Mouse (Mus musculus) MEL (cell line): ENCODE measurements at regions not wholly inside any gene's neighbourhood (a gene's known extent, or its start where the extent isn't known, plus 50 kb on each side); places are given as distances from the start of the nearest gene placed in this dataset.

Experiments
- DNase-seq: peaks from one replicate; pipeline ENCODE4 v3.0.0; 2011; ENCODE audit warnings: low read depth, low spot score
- H3K27ac ChIP-seq: 2 replicates; pipeline ENCODE4 v1.5.1; 2012; ENCODE audit warnings: low read depth, mild to moderate bottlenecking, control low read depth, low read length, moderate library complexity; ENCODE audit not compliant: control insufficient read depth
- H3K27me3 ChIP-seq, 2 experiments: fragments of 150-350 bp in 1 of 2; sonication (generic) in 1 of 2; 2 replicates each; pipeline ENCODE4 v1.6.1; 2012; ENCODE audit warnings: low read length in 2 of 2, mild to moderate bottlenecking in 2 of 2, improper control_type of control experiment in 1 of 2, moderate library complexity in 1 of 2; ENCODE audit not compliant: insufficient read depth in 2 of 2, control insufficient read depth in 1 of 2
- H3K36me3 ChIP-seq, 2 experiments: 2 replicates each; pipeline ENCODE4 v1.6.1; 2012 to 2014; ENCODE audit warnings: low read length in 2 of 2, improper control_type of control experiment in 1 of 2, inconsistent platforms in 1 of 2, mild to moderate bottlenecking in 1 of 2; ENCODE audit not compliant: insufficient read depth in 2 of 2, control insufficient read depth in 1 of 2
- H3K4me1 ChIP-seq, 2 experiments: fragments of 150-350 bp in 1 of 2; sonication (generic) in 1 of 2; 2 replicates each; pipeline ENCODE4 v1.6.1; 2012; ENCODE audit warnings: low read length in 2 of 2, improper control_type of control experiment in 1 of 2, mild to moderate bottlenecking in 1 of 2; ENCODE audit not compliant: insufficient read depth in 2 of 2, control insufficient read depth in 1 of 2
- H3K4me3 ChIP-seq, 2 experiments: fragments of 150-350 bp in 1 of 2; sonication (generic) in 1 of 2; 2 replicates each; pipeline ENCODE4 v1.5.1; 2012; ENCODE audit warnings: low read depth in 2 of 2, low read length in 2 of 2, mild to moderate bottlenecking in 2 of 2, moderate library complexity in 2 of 2, control low read depth in 1 of 2, improper control_type of control experiment in 1 of 2; ENCODE audit not compliant: control insufficient read depth in 1 of 2, insufficient read depth in 1 of 2
- H3K79me2 ChIP-seq: 2 replicates; pipeline ENCODE4 v1.6.1; 2012; ENCODE audit warnings: mild to moderate bottlenecking, low read length, moderate library complexity; ENCODE audit not compliant: control insufficient read depth, poor library complexity, insufficient read depth
- H3K9ac ChIP-seq: 2 replicates; pipeline ENCODE4 v1.6.1; 2012; ENCODE audit warnings: low read depth, mild to moderate bottlenecking, control low read depth, low read length, moderate library complexity; ENCODE audit not compliant: control insufficient read depth, poor library complexity, severe bottlenecking
- H3K9me3 ChIP-seq: fragments of 150-350 bp; sonication (generic); replicated peaks from 2 replicates; pipeline ENCODE4 v1.6.1; 2012; ENCODE audit warnings: mild to moderate bottlenecking, low read length, improper control_type of control experiment, moderate library complexity; ENCODE audit not compliant: insufficient read depth
- BHLHE40 ChIP-seq: IDR thresholded peaks from 2 replicates; pipeline ENCODE4 v1.6.1; 2012; ENCODE audit warnings: low read depth, mild to moderate bottlenecking, inconsistent platforms, low read length, improper control_type of control experiment, borderline replicate concordance
- CHD1 ChIP-seq: IDR thresholded peaks from 2 replicates; pipeline ENCODE4 v1.6.1; 2012; ENCODE audit warnings: low read depth, mild to moderate bottlenecking, inconsistent platforms, low read length, improper control_type of control experiment
- CTCF ChIP-seq, 3 experiments: IDR thresholded peaks in 2 of 3; conservative IDR thresholded peaks in 1 of 3; 2 replicates each; pipeline ENCODE4 v1.5.1; 2011 to 2012; ENCODE audit warnings: low read length in 3 of 3, low read depth in 2 of 3, mild to moderate bottlenecking in 2 of 3, improper control_type of control experiment in 1 of 3, inconsistent platforms in 1 of 3, mixed read lengths in 1 of 3, moderate library complexity in 1 of 3; ENCODE audit not compliant: control insufficient read depth in 1 of 3, insufficient read depth in 1 of 3, poor library complexity in 1 of 3, severe bottlenecking in 1 of 3
- E2F4 ChIP-seq: IDR thresholded peaks from 2 replicates; pipeline ENCODE4 v1.6.1; 2011; ENCODE audit warnings: low read depth, low read length, improper control_type of control experiment, borderline replicate concordance
- EP300 ChIP-seq, 2 experiments: IDR thresholded peaks; 2 replicates each; pipeline ENCODE4 v1.6.1; 2011; ENCODE audit warnings: improper control_type of control experiment in 2 of 2, low read length in 2 of 2, low read depth in 1 of 2, mild to moderate bottlenecking in 1 of 2
- GATA1 ChIP-seq: IDR thresholded peaks from 2 replicates; pipeline ENCODE4 v1.6.1; 2011; ENCODE audit warnings: low read depth, low read length, improper control_type of control experiment
- HCFC1 ChIP-seq: IDR thresholded peaks from 2 replicates; pipeline ENCODE4 v1.6.1; 2012; ENCODE audit warnings: low read depth, mild to moderate bottlenecking, inconsistent platforms, low read length, improper control_type of control experiment, moderate library complexity
- JUND ChIP-seq: IDR thresholded peaks from 2 replicates; pipeline ENCODE4 v1.6.1; 2011; ENCODE audit warnings: low read depth, mild to moderate bottlenecking, improper control_type of control experiment, low read length
- KAT2A ChIP-seq: conservative IDR thresholded peaks from 2 replicates; pipeline ENCODE4 v1.6.1; 2012; ENCODE audit warnings: low read depth, low read length, improper control_type of control experiment, inconsistent platforms
- MAX ChIP-seq: IDR thresholded peaks from 2 replicates; pipeline ENCODE4 v1.6.1; 2011; ENCODE audit warnings: low read length, improper control_type of control experiment
- MEF2A ChIP-seq: IDR thresholded peaks from 2 replicates; pipeline ENCODE4 v1.6.1; 2014; ENCODE audit warnings: low read depth, mild to moderate bottlenecking, inconsistent platforms, low read length, improper control_type of control experiment; ENCODE audit not compliant: poor library complexity, insufficient replicate concordance, severe bottlenecking; ENCODE audit errors: extremely low read depth
- MXI1 ChIP-seq: IDR thresholded peaks from 2 replicates; pipeline ENCODE4 v1.6.1; 2011; ENCODE audit warnings: mild to moderate bottlenecking, low read depth, low read length, improper control_type of control experiment
- MYC ChIP-seq: IDR thresholded peaks from 2 replicates; pipeline ENCODE4 v1.6.1; 2011; ENCODE audit warnings: low read depth, mild to moderate bottlenecking, low read length, improper control_type of control experiment, moderate library complexity
- NELFE ChIP-seq: IDR thresholded peaks from 2 replicates; pipeline ENCODE4 v1.6.1; 2011; ENCODE audit warnings: low read depth, low read length, improper control_type of control experiment
- NRF1 ChIP-seq: IDR thresholded peaks from 2 replicates; pipeline ENCODE4 v1.6.1; 2014; ENCODE audit warnings: low read depth, mild to moderate bottlenecking, inconsistent platforms, low read length, improper control_type of control experiment, moderate library complexity; ENCODE audit not compliant: poor library complexity, insufficient read depth, severe bottlenecking
- POLR2A ChIP-seq, 2 experiments: IDR thresholded peaks; 2 replicates each; pipeline ENCODE4 v1.6.1; 2011 to 2012; ENCODE audit warnings: low read length in 2 of 2, mild to moderate bottlenecking in 2 of 2, control low read depth in 1 of 2, improper control_type of control experiment in 1 of 2, low read depth in 1 of 2, moderate library complexity in 1 of 2; ENCODE audit not compliant: control insufficient read depth in 1 of 2, insufficient read depth in 1 of 2, poor library complexity in 1 of 2
- POLR2AphosphoS2 ChIP-seq: IDR thresholded peaks from 2 replicates; pipeline ENCODE4 v1.6.1; 2011; ENCODE audit warnings: low read length, improper control_type of control experiment
- POLR2AphosphoS5 ChIP-seq: IDR thresholded peaks from 2 replicates; pipeline ENCODE4 v1.6.1; 2012; ENCODE audit warnings: low read depth, borderline replicate concordance, mild to moderate bottlenecking, inconsistent platforms, low read length, moderate library complexity, mixed read lengths
- TAL1 ChIP-seq: IDR thresholded peaks from 2 replicates; pipeline ENCODE4 v1.6.1; 2012; ENCODE audit warnings: mild to moderate bottlenecking, inconsistent platforms, low read length, moderate library complexity, mixed read lengths
- TBP ChIP-seq: IDR thresholded peaks from 2 replicates; pipeline ENCODE4 v1.8.0; 2011; ENCODE audit warnings: low read depth, low read length, improper control_type of control experiment
- TCF12 ChIP-seq: IDR thresholded peaks from 2 replicates; pipeline ENCODE4 v1.6.1; 2014; ENCODE audit warnings: low read depth, mild to moderate bottlenecking, inconsistent platforms, low read length, improper control_type of control experiment, moderate library complexity
- UBTF ChIP-seq: IDR thresholded peaks from 2 replicates; pipeline ENCODE4 v1.6.1; 2012; ENCODE audit warnings: low read depth, mild to moderate bottlenecking, inconsistent platforms, low read length, improper control_type of control experiment, moderate library complexity, borderline replicate concordance; ENCODE audit not compliant: insufficient read depth
- USF1 ChIP-seq: IDR thresholded peaks from 2 replicates; pipeline ENCODE4 v1.6.1; 2014; ENCODE audit warnings: low read depth, mild to moderate bottlenecking, inconsistent platforms, low read length, improper control_type of control experiment, moderate library complexity
- ZC3H11A ChIP-seq: IDR thresholded peaks from 2 replicates; pipeline ENCODE4 v1.6.1; 2012; ENCODE audit warnings: low read depth, mild to moderate bottlenecking, inconsistent platforms, low read length, improper control_type of control experiment
- ZMIZ1 ChIP-seq: IDR thresholded peaks from 2 replicates; pipeline ENCODE4 v1.6.1; 2012; ENCODE audit warnings: low read depth, mild to moderate bottlenecking, inconsistent platforms, low read length, improper control_type of control experiment, moderate library complexity
- ZNF384 ChIP-seq: IDR thresholded peaks from 2 replicates; pipeline ENCODE4 v1.6.1; 2012; ENCODE audit warnings: low read depth, mild to moderate bottlenecking, inconsistent platforms, low read length, improper control_type of control experiment

DNA sequence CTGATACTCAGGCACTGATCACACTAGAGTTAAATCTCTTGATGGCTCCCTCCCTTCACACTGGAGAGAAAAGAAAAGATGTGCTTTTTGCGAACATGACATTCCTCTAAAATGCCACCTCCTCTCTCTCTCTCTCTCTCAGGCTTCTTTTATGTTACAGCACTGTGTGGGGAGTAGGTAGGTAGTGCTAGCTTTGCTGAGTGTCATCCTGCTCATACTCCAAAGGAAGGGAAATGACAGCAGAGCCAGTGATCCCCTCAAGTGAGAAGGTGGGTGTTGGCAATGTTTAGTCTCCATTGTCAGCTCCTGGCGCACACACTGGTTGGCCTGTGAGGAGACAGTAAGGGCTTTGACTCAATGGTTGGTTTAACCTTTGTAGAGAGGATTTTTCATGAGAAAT is 84.0 kb upstream of the Shisa6 start:
- Histone ChIP-seq H3K9me3 (no peaks in the 10 kb centered on the region), H3K79me2 (no peaks in the 10 kb centered on the region), H3K36me3 (no peaks in the 10 kb centered on the region), H3K27me3 (no peaks in the 10 kb centered on the region), H3K27ac (no peak overlapping the region), H3K4me1 (no peaks in the 10 kb centered on the region), H3K9ac (no peak overlapping the region), H3K4me3 (no peak overlapping the region)
- no peak for DNase-seq
- TF ChIP-seq HCFC1 (no peak), MEF2A (no peak), GATA1 (no peak), BHLHE40 (no peak), KAT2A (no peak), CTCF (IDR thresholded peaks at IDR 0.05 in 2 of 3, conservative IDR thresholded peaks at IDR 0.05 in 1 of 3; ENCODE audit: control insufficient read depth in 1 of 3, insufficient read depth in 1 of 3, low read depth in 2 of 3, low read length in 3 of 3, poor library complexity in 1 of 3, severe bottlenecking in 1 of 3) (no peak), E2F4 (no peak), USF1 (no peak), CHD1 (no peak), JUND (no peak), MAX (no peak), POLR2A (IDR thresholded peaks at IDR 0.05; ENCODE audit: control insufficient read depth in 1 of 2, insufficient read depth in 1 of 2, low read depth in 1 of 2, low read length in 2 of 2, poor library complexity in 1 of 2) (no peak), EP300 (IDR thresholded peaks at IDR 0.05; ENCODE audit: low read depth in 1 of 2, low read length in 2 of 2) (no peak), NELFE (no peak), UBTF (no peak), TBP (no peak)

DNA sequence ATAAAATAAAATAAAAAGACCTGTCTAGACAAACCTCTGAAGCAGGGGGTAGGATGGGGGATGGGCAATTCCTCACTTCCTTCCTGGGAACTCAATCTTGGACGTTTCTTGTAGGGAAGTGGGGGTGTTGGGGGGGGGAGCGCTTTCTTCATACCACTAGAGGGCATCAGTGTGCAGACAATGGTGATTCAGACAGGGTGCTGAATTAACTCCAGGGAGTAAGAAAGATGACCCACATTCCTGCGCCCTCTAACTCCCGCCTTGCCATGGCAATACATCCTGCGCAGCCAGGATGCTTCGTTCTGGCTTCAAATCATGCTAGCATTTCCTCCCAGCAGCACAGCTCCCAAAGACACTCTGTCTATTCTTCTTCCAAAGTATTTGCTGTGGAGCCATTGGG is 87.4 kb upstream of the Shisa6 start:
- Histone ChIP-seq H3K79me2 (no peaks in the 10 kb centered on the region), H3K9me3 (no peaks in the 10 kb centered on the region), H3K36me3 (no peaks in the 10 kb centered on the region), H3K9ac (no peak overlapping the region), H3K4me3 (no peak overlapping the region), H3K27me3 (no peaks in the 10 kb centered on the region), H3K27ac (no peak overlapping the region), H3K4me1 (no peaks in the 10 kb centered on the region)
- no peak for TF ChIP-seq BHLHE40
- TF ChIP-seq CTCF (IDR thresholded peaks at IDR 0.05 in 2 of 3, conservative IDR thresholded peaks at IDR 0.05 in 1 of 3; ENCODE audit: control insufficient read depth in 1 of 3, insufficient read depth in 1 of 3, low read depth in 2 of 3, low read length in 3 of 3, poor library complexity in 1 of 3, severe bottlenecking in 1 of 3): peak in 2 of 3 experiments; percentile 24 to 26; a peak in 4 of 6 replicates
- peak; percentile 7 for DNase-seq

DNA sequence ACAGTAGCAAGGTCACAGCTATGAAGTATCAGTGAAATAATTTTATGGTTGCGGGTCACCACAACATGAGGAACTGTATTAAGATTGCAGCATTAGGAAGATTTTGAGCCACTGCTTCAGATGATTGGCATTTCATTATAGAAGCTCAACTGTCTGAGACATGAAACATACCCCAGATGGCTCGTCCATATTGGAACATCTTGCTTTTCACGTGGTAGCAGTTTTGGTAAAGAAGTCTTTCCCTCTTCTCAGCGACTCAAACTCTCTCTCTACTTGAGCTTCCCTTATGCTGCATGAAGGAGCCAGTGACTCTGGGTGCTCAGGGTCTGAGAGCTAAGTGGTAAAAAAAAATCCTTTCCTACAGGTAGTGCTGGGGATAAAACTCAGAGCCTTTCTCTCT is 99.7 kb upstream of the Shisa6 start:
- H3K79me2 ChIP-seq: no peaks in the 10 kb centered on the region
- no peaks in the 10 kb centered on the region for H3K36me3 ChIP-seq
- H3K27me3 ChIP-seq: no peaks in the 10 kb centered on the region
- H3K9ac ChIP-seq: no peak overlapping the region
- H3K27ac ChIP-seq: no peak overlapping the region
- H3K4me3 ChIP-seq: no peak overlapping the region
- no peaks in the 10 kb centered on the region for H3K4me1 ChIP-seq
- no peaks in the 10 kb centered on the region for H3K9me3 ChIP-seq
- no peak for DNase-seq
- no peak for TF ChIP-seq ZC3H11A
- TF ChIP-seq CHD1: no peak
- no peak for TF ChIP-seq ZNF384
- no peak for TF ChIP-seq EP300 (IDR thresholded peaks at IDR 0.05; ENCODE audit: low read depth in 1 of 2, low read length in 2 of 2)
- no peak for TF ChIP-seq POLR2AphosphoS2
- TF ChIP-seq TCF12: no peak
- TF ChIP-seq POLR2AphosphoS5: no peak
- TF ChIP-seq TBP: no peak
- TF ChIP-seq POLR2A (IDR thresholded peaks at IDR 0.05; ENCODE audit: control insufficient read depth in 1 of 2, insufficient read depth in 1 of 2, low read depth in 1 of 2, low read length in 2 of 2, poor library complexity in 1 of 2): no peak
- TF ChIP-seq MXI1: no peak
- TF ChIP-seq GATA1: no peak
- no peak for TF ChIP-seq MYC
- TF ChIP-seq NRF1: no peak
- TF ChIP-seq TAL1: no peak
- TF ChIP-seq ZMIZ1: no peak
